Mouse (Mus musculus) MEL (cell line): ENCODE results near the gene Pramel7. TPM values are rescaled to one million over a fixed set of nuclear protein-coding genes. Genes with fewer than 3 reads are reported as not detected.

Experiments used
- DNase-seq: peaks from one replicate; pipeline ENCODE4 v3.0.0; 2011; ENCODE audit warnings: low read depth, low spot score
- H3K27ac ChIP-seq: 2 replicates; pipeline ENCODE4 v1.5.1; 2012; ENCODE audit warnings: low read depth, mild to moderate bottlenecking, control low read depth, low read length, moderate library complexity; ENCODE audit not compliant: control insufficient read depth
- H3K27me3 ChIP-seq, 2 experiments: fragments of 150-350 bp in 1 of 2; sonication (generic) in 1 of 2; 2 replicates each; pipeline ENCODE4 v1.6.1; 2012; ENCODE audit warnings: low read length in 2 of 2, mild to moderate bottlenecking in 2 of 2, improper control_type of control experiment in 1 of 2, moderate library complexity in 1 of 2; ENCODE audit not compliant: insufficient read depth in 2 of 2, control insufficient read depth in 1 of 2
- H3K36me3 ChIP-seq, 2 experiments: 2 replicates each; pipeline ENCODE4 v1.6.1; 2012 to 2014; ENCODE audit warnings: low read length in 2 of 2, improper control_type of control experiment in 1 of 2, inconsistent platforms in 1 of 2, mild to moderate bottlenecking in 1 of 2; ENCODE audit not compliant: insufficient read depth in 2 of 2, control insufficient read depth in 1 of 2
- H3K4me1 ChIP-seq, 2 experiments: fragments of 150-350 bp in 1 of 2; sonication (generic) in 1 of 2; 2 replicates each; pipeline ENCODE4 v1.6.1; 2012; ENCODE audit warnings: low read length in 2 of 2, improper control_type of control experiment in 1 of 2, mild to moderate bottlenecking in 1 of 2; ENCODE audit not compliant: insufficient read depth in 2 of 2, control insufficient read depth in 1 of 2
- H3K4me3 ChIP-seq, 2 experiments: fragments of 150-350 bp in 1 of 2; sonication (generic) in 1 of 2; 2 replicates each; pipeline ENCODE4 v1.5.1; 2012; ENCODE audit warnings: low read depth in 2 of 2, low read length in 2 of 2, mild to moderate bottlenecking in 2 of 2, moderate library complexity in 2 of 2, control low read depth in 1 of 2, improper control_type of control experiment in 1 of 2; ENCODE audit not compliant: control insufficient read depth in 1 of 2, insufficient read depth in 1 of 2
- H3K79me2 ChIP-seq: 2 replicates; pipeline ENCODE4 v1.6.1; 2012; ENCODE audit warnings: mild to moderate bottlenecking, low read length, moderate library complexity; ENCODE audit not compliant: control insufficient read depth, poor library complexity, insufficient read depth
- H3K9ac ChIP-seq: 2 replicates; pipeline ENCODE4 v1.6.1; 2012; ENCODE audit warnings: low read depth, mild to moderate bottlenecking, control low read depth, low read length, moderate library complexity; ENCODE audit not compliant: control insufficient read depth, poor library complexity, severe bottlenecking
- H3K9me3 ChIP-seq: fragments of 150-350 bp; sonication (generic); replicated peaks from 2 replicates; pipeline ENCODE4 v1.6.1; 2012; ENCODE audit warnings: mild to moderate bottlenecking, low read length, improper control_type of control experiment, moderate library complexity; ENCODE audit not compliant: insufficient read depth
- CHD1 ChIP-seq: IDR thresholded peaks from 2 replicates; pipeline ENCODE4 v1.6.1; 2012; ENCODE audit warnings: low read depth, mild to moderate bottlenecking, inconsistent platforms, low read length, improper control_type of control experiment
- CHD2 ChIP-seq: IDR thresholded peaks from 2 replicates; pipeline ENCODE4 v1.6.1; 2011; ENCODE audit warnings: low read length, improper control_type of control experiment
- CTCF ChIP-seq, 3 experiments: IDR thresholded peaks in 2 of 3; conservative IDR thresholded peaks in 1 of 3; 2 replicates each; pipeline ENCODE4 v1.5.1; 2011 to 2012; ENCODE audit warnings: low read length in 3 of 3, low read depth in 2 of 3, mild to moderate bottlenecking in 2 of 3, improper control_type of control experiment in 1 of 3, inconsistent platforms in 1 of 3, mixed read lengths in 1 of 3, moderate library complexity in 1 of 3; ENCODE audit not compliant: control insufficient read depth in 1 of 3, insufficient read depth in 1 of 3, poor library complexity in 1 of 3, severe bottlenecking in 1 of 3
- E2F4 ChIP-seq: IDR thresholded peaks from 2 replicates; pipeline ENCODE4 v1.6.1; 2011; ENCODE audit warnings: low read depth, low read length, improper control_type of control experiment, borderline replicate concordance
- EP300 ChIP-seq, 2 experiments: IDR thresholded peaks; 2 replicates each; pipeline ENCODE4 v1.6.1; 2011; ENCODE audit warnings: improper control_type of control experiment in 2 of 2, low read length in 2 of 2, low read depth in 1 of 2, mild to moderate bottlenecking in 1 of 2
- ETS1 ChIP-seq: IDR thresholded peaks from 2 replicates; pipeline ENCODE4 v1.6.1; 2012; ENCODE audit warnings: low read depth, mild to moderate bottlenecking, inconsistent platforms, low read length, improper control_type of control experiment, moderate library complexity
- GABPA ChIP-seq: IDR thresholded peaks from 2 replicates; pipeline ENCODE4 v1.6.1; 2012; ENCODE audit warnings: low read depth, mild to moderate bottlenecking, inconsistent platforms, low read length, improper control_type of control experiment, moderate library complexity
- GATA1 ChIP-seq: IDR thresholded peaks from 2 replicates; pipeline ENCODE4 v1.6.1; 2011; ENCODE audit warnings: low read depth, low read length, improper control_type of control experiment
- HCFC1 ChIP-seq: IDR thresholded peaks from 2 replicates; pipeline ENCODE4 v1.6.1; 2012; ENCODE audit warnings: low read depth, mild to moderate bottlenecking, inconsistent platforms, low read length, improper control_type of control experiment, moderate library complexity
- JUND ChIP-seq: IDR thresholded peaks from 2 replicates; pipeline ENCODE4 v1.6.1; 2011; ENCODE audit warnings: low read depth, mild to moderate bottlenecking, improper control_type of control experiment, low read length
- KAT2A ChIP-seq: conservative IDR thresholded peaks from 2 replicates; pipeline ENCODE4 v1.6.1; 2012; ENCODE audit warnings: low read depth, low read length, improper control_type of control experiment, inconsistent platforms
- MAFK ChIP-seq: IDR thresholded peaks from 2 replicates; pipeline ENCODE4 v1.6.1; 2011; ENCODE audit warnings: low read depth, mild to moderate bottlenecking, low read length, improper control_type of control experiment, borderline replicate concordance
- MAZ ChIP-seq: IDR thresholded peaks from 2 replicates; pipeline ENCODE4 v1.6.1; 2012; ENCODE audit warnings: low read depth, mild to moderate bottlenecking, inconsistent platforms, low read length, improper control_type of control experiment
- MEF2A ChIP-seq: IDR thresholded peaks from 2 replicates; pipeline ENCODE4 v1.6.1; 2014; ENCODE audit warnings: low read depth, mild to moderate bottlenecking, inconsistent platforms, low read length, improper control_type of control experiment; ENCODE audit not compliant: poor library complexity, insufficient replicate concordance, severe bottlenecking; ENCODE audit errors: extremely low read depth
- MXI1 ChIP-seq: IDR thresholded peaks from 2 replicates; pipeline ENCODE4 v1.6.1; 2011; ENCODE audit warnings: mild to moderate bottlenecking, low read depth, low read length, improper control_type of control experiment
- MYB ChIP-seq: IDR thresholded peaks from 2 replicates; pipeline ENCODE4 v1.6.1; 2011; ENCODE audit warnings: mild to moderate bottlenecking, low read depth, low read length, improper control_type of control experiment
- NELFE ChIP-seq: IDR thresholded peaks from 2 replicates; pipeline ENCODE4 v1.6.1; 2011; ENCODE audit warnings: low read depth, low read length, improper control_type of control experiment
- NRF1 ChIP-seq: IDR thresholded peaks from 2 replicates; pipeline ENCODE4 v1.6.1; 2014; ENCODE audit warnings: low read depth, mild to moderate bottlenecking, inconsistent platforms, low read length, improper control_type of control experiment, moderate library complexity; ENCODE audit not compliant: poor library complexity, insufficient read depth, severe bottlenecking
- POLR2AphosphoS2 ChIP-seq: IDR thresholded peaks from 2 replicates; pipeline ENCODE4 v1.6.1; 2011; ENCODE audit warnings: low read length, improper control_type of control experiment
- RAD21 ChIP-seq: IDR thresholded peaks from 2 replicates; pipeline ENCODE4 v1.6.1; 2011; ENCODE audit warnings: mild to moderate bottlenecking, low read depth, low read length, improper control_type of control experiment
- RCOR1 ChIP-seq: IDR thresholded peaks from 2 replicates; pipeline ENCODE4 v1.6.1; 2012; ENCODE audit warnings: low read depth, mild to moderate bottlenecking, inconsistent platforms, low read length, improper control_type of control experiment
- TAL1 ChIP-seq: IDR thresholded peaks from 2 replicates; pipeline ENCODE4 v1.6.1; 2012; ENCODE audit warnings: mild to moderate bottlenecking, inconsistent platforms, low read length, moderate library complexity, mixed read lengths
- UBTF ChIP-seq: IDR thresholded peaks from 2 replicates; pipeline ENCODE4 v1.6.1; 2012; ENCODE audit warnings: low read depth, mild to moderate bottlenecking, inconsistent platforms, low read length, improper control_type of control experiment, moderate library complexity, borderline replicate concordance; ENCODE audit not compliant: insufficient read depth
- USF1 ChIP-seq: IDR thresholded peaks from 2 replicates; pipeline ENCODE4 v1.6.1; 2014; ENCODE audit warnings: low read depth, mild to moderate bottlenecking, inconsistent platforms, low read length, improper control_type of control experiment, moderate library complexity
- USF2 ChIP-seq, 2 experiments: IDR thresholded peaks; 2 replicates each; pipeline ENCODE4 v1.6.1; 2011 to 2012; ENCODE audit warnings: improper control_type of control experiment in 2 of 2, low read length in 2 of 2, borderline replicate concordance in 1 of 2, inconsistent platforms in 1 of 2, low read depth in 1 of 2, mild to moderate bottlenecking in 1 of 2; ENCODE audit not compliant: insufficient read depth in 1 of 2
- ZKSCAN1 ChIP-seq: IDR thresholded peaks from 2 replicates; pipeline ENCODE4 v1.6.1; 2012; ENCODE audit warnings: low read depth, mild to moderate bottlenecking, inconsistent platforms, low read length, improper control_type of control experiment, moderate library complexity
- ZMIZ1 ChIP-seq: IDR thresholded peaks from 2 replicates; pipeline ENCODE4 v1.6.1; 2012; ENCODE audit warnings: low read depth, mild to moderate bottlenecking, inconsistent platforms, low read length, improper control_type of control experiment, moderate library complexity
- ZNF384 ChIP-seq: IDR thresholded peaks from 2 replicates; pipeline ENCODE4 v1.6.1; 2012; ENCODE audit warnings: low read depth, mild to moderate bottlenecking, inconsistent platforms, low read length, improper control_type of control experiment
- polyA plus RNA-seq, 2 experiments: library from polyadenylated mRNA; stranded (reverse) in 1 of 2; unstranded in 1 of 2; fragments of >175 nt in 1 of 2; fragments of >200 nt in 1 of 2; gene quantifications; 2 replicates each; pipeline versions ENCODE4 v1.2.1 to v1.2.4; 2012; ENCODE audit warnings: low replicate concordance in 2 of 2, low read depth in 1 of 2; ENCODE audit not compliant: insufficient read length in 2 of 2, insufficient read depth in 1 of 2, missing spikeins in 1 of 2
- total RNA-seq: library from RNA; depleted of rRNA; stranded (reverse); fragments of 300-350 nt; gene quantifications from 2 replicates; pipeline ENCODE4 v1.2.3, GENCODE M21; 2012

Gene Pramel7
- total and polyA plus RNA-seq, 3 experiments, result not detected

GRCm38 (mm10) chr2:87515457-87516060, 18.7 kb upstream of the Pramel7 start:
- Histone ChIP-seq H3K79me2 (no peaks in the 10 kb centered on the region), H3K36me3 (no peaks in the 10 kb centered on the region), H3K4me1 (no peaks in the 10 kb centered on the region), H3K4me3 (no peak overlapping the region), H3K9me3 (no peaks in the 10 kb centered on the region), H3K27me3 (no peaks in the 10 kb centered on the region), H3K9ac (no peak overlapping the region), H3K27ac (no peak overlapping the region)
- DNase-seq, result no peak
- TF ChIP-seq GATA1, result no peak
- no peak for TF ChIP-seq USF2 (IDR thresholded peaks at IDR 0.05; ENCODE audit: borderline replicate concordance in 1 of 2, insufficient read depth in 1 of 2, low read depth in 1 of 2, low read length in 2 of 2)
- no peak for TF ChIP-seq POLR2AphosphoS2
- TF ChIP-seq MXI1, result no peak
- no peak for TF ChIP-seq MAFK
- no peak for TF ChIP-seq E2F4
- no peak for TF ChIP-seq EP300 (IDR thresholded peaks at IDR 0.05; ENCODE audit: low read depth in 1 of 2, low read length in 2 of 2)
- TF ChIP-seq TAL1, result no peak
- TF ChIP-seq MYB, result no peak
- no peak for TF ChIP-seq RAD21
- TF ChIP-seq CHD2, result no peak
- no peak for TF ChIP-seq USF1
- TF ChIP-seq KAT2A, result no peak
- no peak for TF ChIP-seq ZKSCAN1
- no peak for TF ChIP-seq ZNF384
- no peak for TF ChIP-seq CTCF (IDR thresholded peaks at IDR 0.05 in 2 of 3, conservative IDR thresholded peaks at IDR 0.05 in 1 of 3; ENCODE audit: control insufficient read depth in 1 of 3, insufficient read depth in 1 of 3, low read depth in 2 of 3, low read length in 3 of 3, poor library complexity in 1 of 3, severe bottlenecking in 1 of 3)
- no peak for TF ChIP-seq NELFE
- TF ChIP-seq NRF1, result no peak
- TF ChIP-seq ETS1, result no peak
- TF ChIP-seq MEF2A, result no peak

GRCm38 (mm10) chr2:87515046-87515445, 18.2 kb upstream of the Pramel7 start:
- H3K36me3 ChIP-seq, result no peaks in the 10 kb centered on the region

More at GRCm38 (mm10) chr2:87515046-87515445, 18.2 kb upstream of the Pramel7 start:
- TF ChIP-seq ZNF384 (no peak), RCOR1 (no peak), ZKSCAN1 (no peak), JUND (no peak), EP300 (IDR thresholded peaks at IDR 0.05; ENCODE audit: low read depth in 1 of 2, low read length in 2 of 2) (no peak), CHD2 (no peak), MAZ (no peak), POLR2AphosphoS2 (no peak), GABPA (no peak), USF2 (IDR thresholded peaks at IDR 0.05; ENCODE audit: borderline replicate concordance in 1 of 2, insufficient read depth in 1 of 2, low read depth in 1 of 2, low read length in 2 of 2) (no peak), HCFC1 (no peak), KAT2A (no peak), UBTF (no peak), GATA1 (no peak), ZMIZ1 (no peak), USF1 (no peak), TAL1 (no peak), CHD1 (no peak)
- no peaks in the 10 kb centered on the region for H3K79me2 ChIP-seq
- H3K9me3 ChIP-seq, result no peaks in the 10 kb centered on the region
- DNase-seq, result no peak
- H3K4me3 ChIP-seq, result no peak overlapping the region
- no peak overlapping the region for H3K27ac ChIP-seq
- no peaks in the 10 kb centered on the region for H3K4me1 ChIP-seq
- H3K27me3 ChIP-seq, result no peaks in the 10 kb centered on the region
- no peak overlapping the region for H3K9ac ChIP-seq
